Mouse (Mus musculus): ENCODE results near the gene Tacr1. TPM values are rescaled to one million over a fixed set of nuclear protein-coding genes. Genes with fewer than 3 reads are reported as not detected.
A peak's percentile ranks its signal among the peaks of the same experiment; 100 is the strongest.

The Tacr1 gene
- total RNA-seq, 2 experiments from 2014 or later = 0.39 to 0.59 TPM

DNA sequence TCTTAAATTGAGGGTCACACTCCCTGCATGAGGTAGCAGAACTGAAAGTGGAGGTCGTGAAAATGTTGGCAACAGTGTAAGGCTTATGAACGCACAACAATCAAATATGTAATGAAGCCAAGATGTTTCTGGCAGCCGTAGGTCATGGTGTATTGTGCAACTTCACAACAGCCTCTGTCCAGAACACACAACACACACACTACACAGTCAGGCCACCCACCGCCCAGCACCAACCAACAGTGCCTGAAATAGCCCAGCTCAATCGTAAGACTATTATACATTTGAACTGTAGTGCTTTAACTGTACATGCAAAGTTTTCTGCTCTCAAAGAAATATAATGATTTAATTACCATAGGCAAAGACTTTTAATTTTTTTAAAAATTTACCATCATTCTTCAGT is 120.4 kb downstream of the Tacr1 start:
- DNase-seq (ENCODE audit: low spot score in 2 of 2) = no peak

DNA sequence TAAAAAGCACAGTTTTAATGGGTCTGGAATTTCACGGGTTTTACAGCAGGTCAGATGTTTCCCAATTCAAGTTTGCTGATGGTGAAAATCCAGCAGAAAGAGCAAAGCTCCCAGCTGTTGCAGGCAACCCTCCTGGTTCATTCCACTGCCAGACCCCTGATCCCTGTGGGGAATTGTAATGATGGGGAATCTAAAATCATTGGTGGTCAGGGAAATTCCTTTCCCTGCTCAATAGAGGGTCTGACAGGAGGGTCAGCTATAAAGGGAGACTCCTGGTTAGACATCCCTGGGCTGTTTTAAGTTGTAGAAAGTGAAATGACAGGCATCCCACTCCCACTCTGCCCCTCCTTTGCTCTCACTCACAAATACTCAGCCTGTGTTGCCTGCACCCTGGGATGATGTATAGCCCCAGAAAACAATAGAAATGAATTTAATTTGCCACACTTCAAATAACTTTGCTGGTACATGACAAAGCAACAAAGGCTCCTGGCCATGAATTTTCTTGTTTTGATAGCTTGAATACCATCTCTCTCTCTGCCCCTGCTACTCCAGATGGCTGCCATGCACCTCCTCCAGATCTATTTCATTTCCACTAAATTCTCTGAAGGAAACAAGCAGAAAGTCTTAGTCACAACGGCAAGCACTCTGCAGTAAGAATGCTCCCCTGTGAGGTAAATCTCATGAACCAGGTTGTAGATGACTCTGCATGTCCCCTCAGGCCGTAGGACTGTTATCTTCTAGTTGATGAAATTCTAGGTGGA is 123.2 kb downstream of the Tacr1 start:
- no peak for DNase-seq (ENCODE audit: low spot score in 2 of 2)

DNA sequence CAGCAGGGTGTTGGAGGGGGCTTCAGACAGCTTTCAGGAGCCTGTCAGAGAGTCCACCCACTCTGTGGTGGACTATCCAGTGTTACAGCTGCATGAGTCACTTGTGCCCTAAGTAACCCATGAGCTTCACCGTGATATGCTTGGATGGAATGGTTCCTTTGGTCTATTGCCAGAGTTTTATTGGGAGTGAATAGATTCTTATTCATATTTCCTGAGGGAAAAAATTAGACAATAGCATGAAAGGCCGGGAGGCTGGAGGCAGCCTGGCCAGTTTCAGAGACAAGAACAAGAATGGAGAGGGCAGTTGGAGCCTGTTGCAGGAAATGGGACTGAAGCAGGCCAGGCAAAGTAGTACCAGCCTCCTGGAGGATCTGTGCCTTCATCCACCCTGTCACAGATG is 126.5 kb downstream of the Tacr1 start:
- DNase-seq (ENCODE audit: low spot score in 2 of 2) = no peak

DNA sequence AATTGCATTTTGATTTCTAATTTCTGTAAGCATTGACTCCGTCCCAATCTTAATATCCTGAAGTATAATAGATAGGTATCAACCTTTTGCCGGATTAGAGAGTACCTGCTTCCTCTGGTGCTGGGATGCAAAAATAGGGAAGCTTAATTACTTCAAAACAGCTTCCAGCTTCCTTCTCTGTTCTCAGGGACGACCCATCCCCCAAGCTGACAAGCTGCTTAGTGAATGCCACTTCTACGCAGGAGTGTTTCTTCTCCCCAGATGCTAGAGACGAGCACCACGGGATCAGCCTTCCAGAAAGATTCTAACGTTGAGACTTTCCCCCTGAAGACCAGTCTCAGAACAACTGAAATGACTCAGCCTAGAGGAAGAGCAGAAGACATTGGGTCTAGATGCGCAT is 134.5 kb downstream of the Tacr1 start:
- no peak for DNase-seq (ENCODE audit: low spot score in 2 of 2)

DNA sequence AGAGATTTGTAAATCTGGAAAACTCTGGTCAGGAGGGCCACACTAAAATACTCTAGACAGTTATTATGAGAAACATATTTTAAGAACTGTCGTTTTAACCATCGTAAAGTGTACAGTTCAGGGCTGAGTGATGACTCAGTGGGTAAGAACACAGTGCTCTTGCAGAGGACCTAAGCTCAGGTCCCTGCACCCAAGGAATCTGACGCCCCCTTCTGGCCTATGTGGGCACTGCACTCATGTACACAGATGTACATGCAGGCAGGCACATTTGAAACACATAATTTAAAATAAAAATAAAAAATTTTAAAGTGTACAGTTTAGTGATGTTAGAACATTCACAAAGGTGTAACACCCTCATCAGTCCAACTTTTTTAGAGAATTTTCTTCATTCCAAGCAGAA is 147.1 kb downstream of the Tacr1 start:
- no peak for DNase-seq (ENCODE audit: low spot score in 2 of 2)

DNA sequence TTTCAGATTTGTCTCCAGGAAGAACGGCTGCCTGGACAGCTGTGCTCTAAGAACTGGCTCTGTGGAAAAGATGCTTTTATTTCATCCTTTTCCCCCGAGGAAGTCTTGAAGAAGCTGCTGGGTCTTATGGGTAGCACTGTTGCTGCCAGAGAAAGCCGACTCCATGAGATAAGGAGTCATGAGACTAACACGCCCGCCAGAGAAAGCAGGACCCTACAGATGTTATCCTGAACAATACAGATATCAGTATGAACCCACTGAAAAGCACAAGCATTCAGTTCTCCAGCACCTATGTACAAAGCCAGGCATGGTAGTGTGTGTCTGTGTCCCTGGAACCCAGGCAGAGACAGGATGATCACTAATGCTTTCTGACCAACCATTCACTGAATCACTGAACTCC is 173.3 kb downstream of the Tacr1 start:
- no peak for DNase-seq (ENCODE audit: low spot score in 2 of 2)

DNA sequence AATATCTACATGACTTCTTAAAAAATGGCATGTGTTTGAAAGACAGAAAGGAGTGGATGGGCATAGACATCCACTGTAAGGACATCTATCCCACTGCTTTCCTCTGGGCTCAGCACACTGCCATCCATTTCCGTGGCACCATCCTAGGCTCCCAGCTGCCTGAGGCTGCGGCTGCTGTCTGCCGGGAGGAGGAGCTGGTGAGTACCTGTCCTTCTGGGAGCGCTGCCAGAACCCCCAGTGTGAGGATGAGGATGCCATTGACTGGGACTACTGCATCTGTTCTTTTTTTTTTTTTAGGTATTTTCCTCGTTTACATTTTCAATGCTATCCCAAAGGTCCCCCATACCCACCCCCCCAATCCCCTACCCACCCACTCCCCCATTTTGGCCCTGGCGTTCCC is 183.3 kb downstream of the Tacr1 start:
- DNase-seq (ENCODE audit: low spot score in 2 of 2) = no peak

DNA sequence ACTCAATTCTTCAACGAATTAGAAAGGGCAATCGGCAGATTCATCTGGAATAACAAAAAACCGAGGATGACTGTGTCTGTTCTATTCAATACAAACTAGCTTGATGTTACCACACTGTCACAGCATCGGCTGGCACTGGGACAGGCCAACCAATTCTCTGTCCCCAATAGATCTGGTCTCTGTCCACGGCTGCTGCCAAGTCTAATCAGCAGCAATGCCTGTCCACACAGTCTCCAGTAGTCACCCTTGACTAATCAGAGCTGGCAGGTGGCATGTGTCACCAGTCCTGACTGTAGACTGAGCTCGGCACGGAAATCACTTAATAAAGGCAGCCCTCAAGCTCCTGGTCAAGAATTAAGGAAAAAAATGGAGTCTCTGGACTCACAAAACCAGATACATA is 187.3 kb downstream of the Tacr1 start:
- no peak for DNase-seq (ENCODE audit: low spot score in 2 of 2)

DNA sequence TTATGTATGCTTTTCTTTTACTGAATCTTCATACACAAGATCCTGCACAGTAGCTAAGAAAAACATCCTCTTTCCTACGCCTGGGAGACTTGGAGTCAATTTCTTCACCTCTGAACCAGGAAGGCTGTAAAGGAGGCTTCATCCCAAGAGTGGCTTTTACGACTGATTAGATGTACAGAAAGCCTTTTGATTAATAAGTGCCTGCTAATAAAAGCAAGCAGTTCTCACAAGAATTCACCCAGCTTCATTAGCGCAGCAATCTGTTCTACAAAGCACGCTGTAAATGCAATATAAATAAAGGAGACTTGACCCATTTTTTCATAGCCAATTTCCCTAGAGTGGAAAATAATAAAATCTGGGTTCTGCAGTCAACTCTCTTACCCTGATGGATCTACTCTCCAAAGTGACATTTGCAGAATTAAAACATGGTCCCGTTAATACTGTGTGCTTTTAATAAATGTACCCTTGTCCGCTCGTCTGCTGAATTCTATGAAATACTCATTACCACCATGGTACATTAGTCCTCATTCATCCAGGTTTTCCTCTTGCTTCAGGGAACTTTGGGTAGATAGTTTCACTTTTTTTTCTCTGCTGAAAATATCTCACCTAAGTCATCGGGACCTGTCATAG is 193.4 kb downstream of the Tacr1 start:
- no peak for DNase-seq (ENCODE audit: low spot score in 2 of 2)

DNA sequence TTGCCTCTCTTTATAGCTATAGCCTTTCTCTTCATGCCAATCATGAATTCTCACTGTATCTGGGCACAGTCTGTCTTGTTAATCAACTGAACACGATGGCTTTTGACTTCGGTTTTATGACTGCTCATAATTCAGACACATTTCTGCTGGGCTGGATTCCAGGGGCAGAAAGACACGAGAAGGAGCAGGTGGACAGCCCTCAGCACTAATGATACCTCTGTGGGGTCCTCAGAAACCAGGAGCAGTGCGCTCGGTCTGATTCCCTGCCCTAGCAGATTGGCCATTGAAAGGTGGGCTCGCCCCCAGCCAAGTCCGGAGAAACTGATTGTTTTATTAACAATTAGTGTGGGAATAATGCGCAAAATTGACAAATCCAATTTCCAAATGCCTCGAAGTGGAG is 201.1 kb downstream of the Tacr1 start:
- no peak for DNase-seq (ENCODE audit: low spot score in 2 of 2)

DNA sequence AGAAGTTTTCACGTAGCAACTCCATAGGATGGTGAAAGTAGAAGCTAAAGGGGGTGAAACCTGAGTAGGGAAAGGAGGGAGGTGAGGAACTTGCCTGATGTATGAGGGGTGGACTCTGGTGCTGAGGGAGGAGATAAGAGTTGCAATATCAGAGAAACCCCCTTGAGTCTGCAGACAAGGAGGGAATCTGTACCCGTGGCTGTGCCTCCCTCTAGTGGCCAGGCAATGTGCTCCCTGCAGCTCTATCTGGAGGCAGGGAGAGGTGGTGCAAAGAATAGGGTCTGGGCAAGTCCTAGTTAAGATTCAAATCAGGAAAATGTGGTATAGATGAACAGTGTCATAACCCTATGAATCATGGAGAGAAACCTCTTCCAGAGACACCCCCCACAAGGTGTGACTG is 201.5 kb downstream of the Tacr1 start:
- peak in 1 of 2 experiments; percentile 30 for DNase-seq (ENCODE audit: low spot score in 2 of 2)

DNA sequence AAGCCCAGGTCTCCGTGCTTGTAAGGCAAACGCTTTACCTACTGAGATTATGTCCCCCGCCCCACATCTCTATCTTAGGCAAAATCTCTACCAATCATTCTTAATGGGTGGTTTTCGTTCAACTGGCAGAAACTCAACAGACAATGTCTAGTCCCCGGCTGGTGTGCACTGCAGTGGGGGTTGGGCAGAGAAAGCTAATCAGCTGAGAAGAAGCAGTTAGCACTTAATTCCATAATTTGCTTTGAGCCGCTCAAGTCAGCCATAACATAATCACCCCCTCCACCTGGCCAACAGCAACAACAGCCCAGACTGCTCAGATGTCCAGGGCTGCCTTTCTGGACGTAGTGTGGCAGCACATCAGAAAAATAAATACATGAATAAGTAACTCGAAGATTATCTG is 202.7 kb downstream of the Tacr1 start:
- DNase-seq (ENCODE audit: low spot score in 2 of 2) = no peak

DNA sequence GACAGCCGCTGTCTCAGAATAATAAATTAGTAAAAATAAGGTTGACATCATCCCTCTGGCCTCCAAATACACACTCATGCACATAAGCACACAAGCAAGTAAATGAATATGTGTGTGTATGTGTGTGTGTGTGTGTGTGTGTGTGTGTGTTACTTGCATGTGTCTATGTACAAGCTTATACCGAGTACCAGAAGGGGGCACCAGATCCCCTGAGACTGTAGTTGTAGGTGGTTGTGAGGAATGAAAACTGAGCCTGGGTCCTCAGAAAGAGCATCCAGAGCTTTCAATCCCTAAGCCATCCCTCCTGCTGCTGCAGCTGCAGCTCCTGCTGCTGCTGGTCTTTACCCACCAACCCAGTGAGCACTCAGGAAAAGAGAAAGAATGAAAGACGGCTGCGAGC is 206.6 kb downstream of the Tacr1 start:
- no peak for DNase-seq (ENCODE audit: low spot score in 2 of 2)

DNA sequence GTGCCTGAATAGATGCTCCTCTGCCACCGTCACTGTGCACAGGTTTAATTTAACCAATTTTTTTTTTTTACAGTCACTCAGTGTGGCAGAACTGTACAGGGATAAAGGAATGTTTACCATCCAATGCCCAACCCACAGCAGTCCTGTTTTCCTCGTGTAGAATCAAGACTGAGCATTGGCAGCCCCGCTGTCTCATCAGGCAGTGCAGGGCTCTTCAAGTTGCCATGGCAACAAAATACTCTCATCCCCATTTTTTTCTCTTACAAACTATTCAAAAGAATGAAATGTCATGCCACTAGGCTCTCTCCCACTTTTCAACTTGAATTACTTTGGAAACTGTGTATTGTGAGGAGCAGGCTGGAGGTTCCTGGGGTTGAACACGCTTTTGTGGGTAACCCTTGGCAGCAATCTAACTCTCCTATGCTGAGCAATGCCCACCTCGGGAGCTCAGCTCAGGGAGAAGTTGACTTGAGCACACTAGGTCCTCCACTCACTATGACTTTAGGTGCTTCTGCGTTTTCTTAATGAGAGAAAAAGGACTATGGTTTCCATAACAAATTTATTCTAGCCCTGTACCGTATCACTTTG is 207.3 kb downstream of the Tacr1 start:
- no peak for DNase-seq (ENCODE audit: low spot score in 2 of 2)

Measured in gastrocnemius, postnatal 4 days (tissue).